Mouse (Mus musculus): ENCODE results near the gene Olfr381.

- TF ChIP-seq POLR2A (IDR thresholded peaks at IDR 0.05; ENCODE audit: low read depth, low read length) (no peak), CTCF (IDR thresholded peaks at IDR 0.05; ENCODE audit: extremely low read depth, insufficient read length, insufficient replicate concordance, low read depth, low read length) (no peak)
These were observed 34.0 kb downstream of the Olfr381 start, which contains the start of gene Olfr380 for GRCm38 (mm10) chr11:73457408-73457807.
